Mouse (Mus musculus): Measurements from ENCODE around the gene Galt. TPM values are rescaled to one million over a fixed set of nuclear protein-coding genes. Genes with fewer than 3 reads are reported as not detected.

The Galt gene
- polyA plus RNA-seq, 1 experiment from 2014 or later: 39.6 TPM

GRCm38 (mm10) chr4:41737602-41738255, 17.3 kb upstream of the Galt start:
- Histone ChIP-seq H3K4me1 (replicated peaks; ENCODE audit: control insufficient read depth, insufficient read depth, low read length) (peaks cover 12% of the 10 kb centered on the region), H3K36me3 (ENCODE audit: control insufficient read depth, insufficient read depth, low read length) (peaks cover 5% of the 10 kb centered on the region), H3K4me3 (ENCODE audit: low read length) (no peak overlapping the region), H3K9me3 (ENCODE audit: control insufficient read depth, low read length) (no peaks in the 10 kb centered on the region), H3K27ac (ENCODE audit: low read length) (no peak overlapping the region), H3K9ac (ENCODE audit: low read length) (no peak overlapping the region), H3K27me3 (ENCODE audit: control insufficient read depth, insufficient read depth, low read depth, low read length) (peaks cover 8% of the 10 kb centered on the region), H3K4me2 (ENCODE audit: low read depth, low read length) (no peak overlapping the region)
- 32% methylated on average over 8 of the region's 8 CpGs for WGBS
- peak; percentile 34; the same call in 1 of the 2 replicates for ATAC-seq (ENCODE audit: low read depth)

- Histone ChIP-seq H3K9ac (ENCODE audit: low read length) (no peak overlapping the region), H3K9me3 (ENCODE audit: control insufficient read depth, low read length) (no peaks in the 10 kb centered on the region), H3K27ac (ENCODE audit: low read length) (no peak overlapping the region), H3K27me3 (ENCODE audit: control insufficient read depth, insufficient read depth, low read depth, low read length) (peaks cover 3% of the 10 kb centered on the region; the same call in 1 of the 2 replicates), H3K4me3 (ENCODE audit: low read length) (no peak overlapping the region), H3K4me1 (replicated peaks; ENCODE audit: control insufficient read depth, insufficient read depth, low read length) (peaks cover 12% of the 10 kb centered on the region), H3K36me3 (ENCODE audit: control insufficient read depth, insufficient read depth, low read length) (peaks cover 5% of the 10 kb centered on the region), H3K4me2 (ENCODE audit: low read depth, low read length) (no peak overlapping the region)
- ATAC-seq (ENCODE audit: low read depth): no peak
- 73% methylated on average over 1 of the region's 1 CpGs for WGBS
Measured at GRCm38 (mm10) chr4:41738256-41738603, 16.8 kb upstream of the Galt start.

GRCm38 (mm10) chr4:41739260-41739659, 15.8 kb upstream of the Galt start:
- Histone ChIP-seq H3K4me1 (replicated peaks; ENCODE audit: control insufficient read depth, insufficient read depth, low read length) (peaks cover 12% of the 10 kb centered on the region), H3K36me3 (ENCODE audit: control insufficient read depth, insufficient read depth, low read length) (peaks cover 5% of the 10 kb centered on the region), H3K27ac (ENCODE audit: low read length) (no peak overlapping the region), H3K27me3 (ENCODE audit: control insufficient read depth, insufficient read depth, low read depth, low read length) (no peaks in the 10 kb centered on the region), H3K4me3 (ENCODE audit: low read length) (no peak overlapping the region), H3K9me3 (ENCODE audit: control insufficient read depth, low read length) (no peaks in the 10 kb centered on the region), H3K9ac (ENCODE audit: low read length) (no peak overlapping the region), H3K4me2 (ENCODE audit: low read depth, low read length) (no peak overlapping the region)
- 91% methylated on average over 13 of the region's 13 CpGs for WGBS
- ATAC-seq (ENCODE audit: low read depth): no peak

- peak; percentile 83 for ATAC-seq (ENCODE audit: low read depth)
- H3K4me2 ChIP-seq (ENCODE audit: low read depth, low read length): peak overlapping the region; percentile 92
- H3K4me3 ChIP-seq (ENCODE audit: low read length): peak overlapping the region; percentile 76
- peaks cover 5% of the 10 kb centered on the region for H3K36me3 ChIP-seq (ENCODE audit: control insufficient read depth, insufficient read depth, low read length)
- WGBS: under 1% methylated on average over 48 of the region's 48 CpGs
- H3K4me1 ChIP-seq (replicated peaks; ENCODE audit: control insufficient read depth, insufficient read depth, low read length): peaks cover 12% of the 10 kb centered on the region
- H3K27ac ChIP-seq (ENCODE audit: low read length): peak overlapping the region; percentile 86
- H3K9ac ChIP-seq (ENCODE audit: low read length): peak overlapping the region; percentile 76
- H3K9me3 ChIP-seq (ENCODE audit: control insufficient read depth, low read length): no peaks in the 10 kb centered on the region
- no peaks in the 10 kb centered on the region for H3K27me3 ChIP-seq (ENCODE audit: control insufficient read depth, insufficient read depth, low read depth, low read length)
Measured at GRCm38 (mm10) chr4:41740380-41741157, 14.5 kb upstream of the Galt start.

- Histone ChIP-seq H3K9ac (ENCODE audit: low read length) (peak overlapping the region; percentile 76), H3K27me3 (ENCODE audit: control insufficient read depth, insufficient read depth, low read depth, low read length) (no peaks in the 10 kb centered on the region), H3K4me3 (ENCODE audit: low read length) (peak overlapping the region; percentile 76), H3K36me3 (ENCODE audit: control insufficient read depth, insufficient read depth, low read length) (peaks cover 5% of the 10 kb centered on the region), H3K4me2 (ENCODE audit: low read depth, low read length) (peak overlapping the region; percentile 92), H3K4me1 (replicated peaks; ENCODE audit: control insufficient read depth, insufficient read depth, low read length) (peaks cover 12% of the 10 kb centered on the region), H3K27ac (ENCODE audit: low read length) (peak overlapping the region; percentile 86), H3K9me3 (ENCODE audit: control insufficient read depth, low read length) (no peaks in the 10 kb centered on the region)
- ATAC-seq (ENCODE audit: low read depth): peak; percentile 97
- under 1% methylated on average over 27 of the region's 27 CpGs for WGBS
Measured at GRCm38 (mm10) chr4:41741158-41741560, 13.9 kb upstream of the Galt start.

GRCm38 (mm10) chr4:41744131-41744530, 10.9 kb upstream of the Galt start:
- H3K4me3 ChIP-seq (ENCODE audit: low read length): no peak overlapping the region
- 59% methylated on average over 2 of the region's 2 CpGs for WGBS
- H3K27ac ChIP-seq (ENCODE audit: low read length): no peak overlapping the region
- H3K27me3 ChIP-seq (ENCODE audit: control insufficient read depth, insufficient read depth, low read depth, low read length): no peaks in the 10 kb centered on the region
- no peak for ATAC-seq (ENCODE audit: low read depth)
- no peak overlapping the region for H3K9ac ChIP-seq (ENCODE audit: low read length)
- no peak overlapping the region for H3K4me2 ChIP-seq (ENCODE audit: low read depth, low read length)
- peaks cover 12% of the 10 kb centered on the region for H3K4me1 ChIP-seq (replicated peaks; ENCODE audit: control insufficient read depth, insufficient read depth, low read length)
- peaks cover under 1% of the 10 kb centered on the region for H3K36me3 ChIP-seq (ENCODE audit: control insufficient read depth, insufficient read depth, low read length)
- H3K9me3 ChIP-seq (ENCODE audit: control insufficient read depth, low read length): no peaks in the 10 kb centered on the region

GRCm38 (mm10) chr4:41745021-41745420, 10.0 kb upstream of the Galt start:
- no peak overlapping the region for H3K9ac ChIP-seq (ENCODE audit: low read length)
- no peaks in the 10 kb centered on the region for H3K27me3 ChIP-seq (ENCODE audit: control insufficient read depth, insufficient read depth, low read depth, low read length)
- no peak overlapping the region for H3K27ac ChIP-seq (ENCODE audit: low read length)
- H3K4me1 ChIP-seq (replicated peaks; ENCODE audit: control insufficient read depth, insufficient read depth, low read length): peaks cover 6% of the 10 kb centered on the region
- no peaks in the 10 kb centered on the region for H3K9me3 ChIP-seq (ENCODE audit: control insufficient read depth, low read length)
- H3K4me3 ChIP-seq (ENCODE audit: low read length): no peak overlapping the region
- no peaks in the 10 kb centered on the region for H3K36me3 ChIP-seq (ENCODE audit: control insufficient read depth, insufficient read depth, low read length)
- WGBS: 65% methylated on average over 1 of the region's 1 CpGs
- no peak overlapping the region for H3K4me2 ChIP-seq (ENCODE audit: low read depth, low read length)
- ATAC-seq (ENCODE audit: low read depth): no peak

- Histone ChIP-seq H3K27me3 (ENCODE audit: control insufficient read depth, insufficient read depth, low read depth, low read length) (no peaks in the 10 kb centered on the region), H3K9me3 (ENCODE audit: control insufficient read depth, low read length) (no peaks in the 10 kb centered on the region), H3K36me3 (ENCODE audit: control insufficient read depth, insufficient read depth, low read length) (no peaks in the 10 kb centered on the region), H3K27ac (ENCODE audit: low read length) (peak within 1 kb of the TSS; percentile 95), H3K4me3 (ENCODE audit: low read length) (peak within 1 kb of the TSS; percentile 79), H3K4me2 (ENCODE audit: low read depth, low read length) (peak within 1 kb of the TSS; percentile 93), H3K4me1 (replicated peaks; ENCODE audit: control insufficient read depth, insufficient read depth, low read length) (peaks cover 18% of the 10 kb centered on the region), H3K9ac (ENCODE audit: low read length) (peak within 1 kb of the TSS; percentile 86)
- peak; percentile 71 for ATAC-seq (ENCODE audit: low read depth)
- under 1% methylated on average over 57 of the region's 57 CpGs for WGBS
Measured at GRCm38 (mm10) chr4:41755338-41756305, 594 bp downstream of the Galt start, which contains the start of gene Sigmar1. TSS of gene Sigmar1 (minus strand) at chr4:41756157.
